Mouse (Mus musculus) gastrocnemius, postnatal 36 days (tissue): Measurements from ENCODE around the gene Itpr3. TPM values are rescaled to one million over a fixed set of nuclear protein-coding genes. Genes with fewer than 3 reads are reported as not detected.

ENCODE experiments used
- DNase-seq, 2 experiments: peaks; one replicate each; pipeline ENCODE4 v3.0.0; 2022
- intact Hi-C: fragments of 180-260 bp; cut with DNase I; formaldehyde crosslinking; loops from one replicate; pipeline ENCODE4 v1.15.1; 2025
- total RNA-seq, 2 experiments: library from RNA; stranded (reverse); gene quantifications; 2 replicates each; pipeline ENCODE4 v1.2.3; 2021

The Itpr3 gene
- total RNA-seq, 2 experiments from 2014 or later = 1.8 to 2.2 TPM

- DNase-seq = no peak
- intact Hi-C loops = no loop called here
These were observed 49.6 kb downstream of the Itpr3 start for GRCm38 (mm10) chr17:27106745-27107144.

GRCm38 (mm10) chr17:27107936-27108335 is 50.8 kb downstream of the Itpr3 start:
- DNase-seq = no peak
- intact Hi-C loops = no loop called here

- DNase-seq = no peak
- intact Hi-C loops = no loop called here
These were observed 53.0 kb downstream of the Itpr3 start for GRCm38 (mm10) chr17:27110072-27110471.

DNA sequence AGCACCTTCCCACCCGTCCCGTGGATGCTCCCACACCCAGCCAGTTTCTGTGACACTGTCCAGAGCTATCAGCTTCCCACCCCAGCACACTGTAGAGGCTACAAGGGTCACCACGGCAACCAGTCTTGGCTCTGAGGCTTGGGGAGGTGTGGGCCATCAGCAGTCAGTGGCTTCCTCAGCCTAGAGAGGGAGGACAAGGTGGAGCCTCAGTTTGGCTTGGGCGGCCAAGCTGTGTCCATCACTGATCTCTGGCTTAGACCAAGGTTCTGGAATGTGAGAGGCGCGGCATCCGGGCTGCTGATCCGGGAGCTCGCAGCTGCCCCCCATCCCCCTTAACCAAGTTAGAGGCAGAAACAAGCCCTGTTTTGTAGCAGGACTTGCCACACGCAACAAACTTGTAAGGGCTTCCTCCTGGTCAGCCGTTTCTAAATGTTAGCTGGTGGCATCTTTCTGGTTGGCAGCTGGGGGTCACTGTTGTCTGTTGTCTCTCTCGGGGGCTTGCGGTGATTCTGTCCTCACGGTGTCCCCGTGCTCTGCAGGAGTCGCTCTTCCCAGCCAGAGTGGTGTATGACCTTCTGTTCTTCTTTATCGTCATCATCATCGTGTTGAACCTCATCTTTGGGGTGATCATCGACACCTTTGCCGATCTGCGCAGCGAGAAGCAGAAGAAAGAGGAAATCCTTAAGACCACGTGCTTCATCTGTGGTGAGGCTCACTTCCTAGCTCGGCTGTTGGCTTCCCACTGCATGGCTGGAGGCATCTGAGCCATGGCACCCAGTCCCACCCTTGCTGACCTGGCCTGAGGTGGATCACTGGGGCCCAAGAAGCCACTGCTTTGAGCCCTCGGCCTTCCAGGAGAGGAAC is 61.8 kb downstream of the Itpr3 start:
- no peak for DNase-seq
- intact Hi-C loops = no loop called here

GRCm38 (mm10) chr17:27119540-27119895 is 62.4 kb downstream of the Itpr3 start:
- intact Hi-C loops = no loop called here

GRCm38 (mm10) chr17:27119954-27120353 is 62.9 kb downstream of the Itpr3 start:
- intact Hi-C loops = loop anchor here (10.0 kb wide), 1 partner anchor 395 kb away; no protein-coding TSS in a partner anchor
- DNase-seq = no peak

More at GRCm38 (mm10) chr17:27119540-27119895, 62.4 kb downstream of the Itpr3 start:
- no peak for DNase-seq

GRCm38 (mm10) chr17:27120561-27121024 is 63.5 kb downstream of the Itpr3 start:
- DNase-seq = peak; percentile 66 to 78
- intact Hi-C loops = loop anchor here (10.0 kb wide), 1 partner anchor 394 kb away; no protein-coding TSS in a partner anchor

DNA sequence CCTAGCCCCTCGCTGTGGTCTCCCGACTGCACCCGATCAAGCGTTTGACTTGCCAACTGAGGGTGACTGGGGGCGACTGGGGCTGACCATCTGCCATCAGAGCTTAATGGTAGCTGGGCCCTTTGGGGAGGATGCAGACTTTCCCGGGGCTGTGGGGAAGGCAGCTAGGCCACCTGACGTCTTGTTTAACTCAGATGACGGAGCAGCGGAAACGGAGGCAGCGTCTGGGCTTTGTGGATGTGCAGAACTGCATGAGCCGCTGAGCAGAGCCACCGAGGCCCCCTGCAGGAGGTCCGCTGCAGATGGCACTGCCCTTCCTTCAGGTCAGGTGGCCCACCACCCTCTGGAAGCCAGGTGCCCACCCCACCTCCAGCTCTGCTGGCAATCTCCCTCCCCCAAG is 64.2 kb downstream of the Itpr3 start:
- intact Hi-C loops = loop anchor here (10.0 kb wide), 1 partner anchor 394 kb away; no protein-coding TSS in a partner anchor
- DNase-seq = no peak

- intact Hi-C loops = loop anchor here (10.0 kb wide), 1 partner anchor 393 kb away; no protein-coding TSS in a partner anchor
- DNase-seq = no peak
These were observed 64.7 kb downstream of the Itpr3 start for GRCm38 (mm10) chr17:27121781-27122180.

DNA sequence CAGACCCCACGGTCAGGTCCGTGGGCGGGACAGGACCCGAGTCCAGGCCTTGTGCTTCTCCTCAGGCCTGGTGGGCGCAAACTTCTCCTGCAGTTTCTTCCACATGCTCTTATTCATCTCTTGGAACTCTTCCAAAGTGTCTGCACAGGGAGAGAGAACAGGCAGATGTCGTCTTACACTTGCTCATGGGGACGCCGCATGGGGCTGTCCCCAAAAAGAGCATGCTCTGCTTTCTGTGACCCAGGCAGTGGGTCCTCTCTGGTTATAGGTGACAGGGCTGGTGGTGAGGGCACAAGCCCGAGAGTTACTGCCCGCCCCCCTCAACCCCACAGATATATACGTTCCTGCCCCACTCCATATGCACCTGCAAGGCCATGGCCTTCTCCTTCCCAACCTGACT is 65.6 kb downstream of the Itpr3 start:
- intact Hi-C loops = loop anchor here (10.0 kb wide), 1 partner anchor 392 kb away; no protein-coding TSS in a partner anchor
- DNase-seq = no peak

- no peak for DNase-seq
- intact Hi-C loops = loop anchor here (10.0 kb wide), 1 partner anchor 392 kb away; no protein-coding TSS in a partner anchor
These were observed 66.0 kb downstream of the Itpr3 start for GRCm38 (mm10) chr17:27123103-27123502.

- intact Hi-C loops = loop anchor here (2.0 to 10.0 kb wide), 2 partner anchors 91 to 391 kb away; no protein-coding TSS in a partner anchor
- DNase-seq = no peak
These were observed 66.8 kb downstream of the Itpr3 start for GRCm38 (mm10) chr17:27123813-27124375.

GRCm38 (mm10) chr17:27125185-27125584 is 68.1 kb downstream of the Itpr3 start:
- DNase-seq = peak; percentile 71 to 73
- intact Hi-C loops = loop anchor here (2.0 to 10.0 kb wide), 2 partner anchors 92 to 390 kb away; no protein-coding TSS in a partner anchor

DNA sequence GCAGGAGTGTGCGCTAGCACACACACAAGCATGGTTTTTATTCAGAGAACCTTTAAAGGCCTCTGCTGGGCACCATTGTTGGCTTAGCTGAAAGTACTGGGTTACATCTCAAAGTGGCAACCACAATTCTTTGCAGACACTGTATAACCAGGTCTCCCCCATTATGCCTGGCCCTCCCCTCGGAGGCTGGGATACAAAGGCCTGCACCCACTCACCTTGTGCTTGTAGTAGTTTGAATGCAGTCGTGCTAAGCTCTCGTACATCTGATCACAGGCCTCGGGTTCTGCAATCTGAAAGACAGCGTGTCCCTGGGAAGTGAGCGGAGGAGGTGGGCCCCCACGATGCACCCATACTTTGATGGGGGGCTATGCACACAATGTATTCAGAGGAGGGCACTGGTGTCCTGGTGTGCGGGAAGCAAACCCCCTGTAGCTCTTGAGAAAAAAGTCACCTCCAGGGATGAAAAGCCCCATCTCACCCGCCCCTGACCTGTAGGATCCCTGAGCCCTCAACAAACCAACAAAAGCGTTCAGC is 68.6 kb downstream of the Itpr3 start:
- no peak for DNase-seq
- intact Hi-C loops = loop anchor here (2.0 to 10.0 kb wide), 2 partner anchors 93 to 389 kb away; no protein-coding TSS in a partner anchor

- intact Hi-C loops = loop anchor here (10.0 kb wide), 1 partner anchor 388 kb away; no protein-coding TSS in a partner anchor
- DNase-seq = no peak
These were observed 69.9 kb downstream of the Itpr3 start for GRCm38 (mm10) chr17:27126974-27127373.

DNA sequence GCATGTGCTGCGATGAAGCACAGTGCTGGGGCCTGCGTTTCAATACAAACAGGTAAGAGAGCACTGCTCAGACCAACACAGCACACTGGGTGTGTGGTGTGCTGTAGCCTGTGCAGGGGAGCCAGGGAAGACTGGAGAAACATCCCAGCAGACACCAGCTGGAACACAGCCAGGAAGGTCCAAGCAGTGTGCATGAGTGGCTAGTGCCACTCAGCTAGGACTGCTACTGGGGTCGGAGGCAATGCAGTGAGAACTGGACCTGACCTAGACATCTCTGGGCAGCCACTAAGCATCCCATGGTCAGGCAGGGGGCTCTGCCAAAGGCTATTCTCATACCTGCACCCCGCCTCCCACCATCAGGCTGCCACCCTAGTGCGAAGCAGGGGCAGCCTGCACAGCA is 71.1 kb downstream of the Itpr3 start:
- no peak for DNase-seq
- intact Hi-C loops = loop anchor here (10.0 kb wide), 1 partner anchor 387 kb away; no protein-coding TSS in a partner anchor

- intact Hi-C loops = loop anchor here (10.0 kb wide), 1 partner anchor 386 kb away; no protein-coding TSS in a partner anchor
- DNase-seq = no peak
These were observed 72.2 kb downstream of the Itpr3 start for GRCm38 (mm10) chr17:27129291-27129690.

DNA sequence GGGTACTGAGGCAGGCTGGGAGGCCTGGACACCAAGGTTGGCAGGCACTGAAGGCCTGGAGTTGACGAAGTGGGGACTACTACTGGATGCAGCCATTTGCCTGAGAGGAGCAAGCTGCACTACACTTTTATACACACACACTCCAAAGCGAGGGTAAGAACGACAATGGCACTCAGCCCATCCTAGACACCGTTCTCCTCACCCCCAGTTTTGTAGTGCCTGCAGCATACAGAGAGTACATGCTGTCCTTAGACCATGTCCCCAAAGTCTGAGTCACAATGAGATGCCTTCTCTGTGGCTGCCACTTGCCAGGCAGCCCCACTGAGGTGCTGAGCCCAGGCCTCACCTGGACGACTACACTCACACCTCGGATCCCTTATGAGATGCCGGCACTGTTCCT is 72.7 kb downstream of the Itpr3 start:
- DNase-seq = no peak
- intact Hi-C loops = loop anchor here (10.0 kb wide), 1 partner anchor 385 kb away; no protein-coding TSS in a partner anchor

GRCm38 (mm10) chr17:27130246-27130645 is 73.1 kb downstream of the Itpr3 start:
- intact Hi-C loops = no loop called here
- no peak for DNase-seq

- intact Hi-C loops = no loop called here
- no peak for DNase-seq
These were observed 74.1 kb downstream of the Itpr3 start for GRCm38 (mm10) chr17:27131240-27131665.

GRCm38 (mm10) chr17:27132238-27132637 is 75.1 kb downstream of the Itpr3 start:
- DNase-seq = no peak
- intact Hi-C loops = no loop called here
